Mouse (Mus musculus) frontal cortex, postnatal 10 days (tissue): ENCODE data around the gene Cdc20.

Source experiments
- DNase-seq, 2 experiments: peaks; one replicate each; pipeline ENCODE4 v3.0.0; 2022; ENCODE audit warnings: low spot score in 2 of 2, mixed read lengths in 1 of 2

Cdc20 gene

GRCm38 (mm10) chr4:118417112-118417797 is 19.9 kb downstream of the Cdc20 start:
- DNase-seq, result no peak

GRCm38 (mm10) chr4:118416329-118416728 is 20.8 kb downstream of the Cdc20 start:
- DNase-seq, result no peak

- DNase-seq, result no peak
Observed at GRCm38 (mm10) chr4:118415779-118416178, 21.4 kb downstream of the Cdc20 start.

GRCm38 (mm10) chr4:118413553-118413952 is 23.6 kb downstream of the Cdc20 start:
- DNase-seq, result no peak

- DNase-seq, result no peak
Observed at GRCm38 (mm10) chr4:118410871-118411270, 26.3 kb downstream of the Cdc20 start.

- peak; percentile 82 to 86 for DNase-seq
Observed at GRCm38 (mm10) chr4:118409142-118409900, 27.8 kb downstream of the Cdc20 start, which contains the start of the genes Szt2 and Med8. Gene Szt2 (minus strand): TSS chr4:118409273. Gene Med8 (plus strand): TSS chr4:118409337.

- no peak for DNase-seq
Observed at GRCm38 (mm10) chr4:118402701-118403100, 34.5 kb downstream of the Cdc20 start.

GRCm38 (mm10) chr4:118401918-118402317 is 35.2 kb downstream of the Cdc20 start:
- no peak for DNase-seq

GRCm38 (mm10) chr4:118401421-118401820 is 35.7 kb downstream of the Cdc20 start:
- DNase-seq, result no peak

- no peak for DNase-seq
Observed at GRCm38 (mm10) chr4:118398400-118398799, 38.8 kb downstream of the Cdc20 start.

- DNase-seq, result no peak
Observed at GRCm38 (mm10) chr4:118396433-118396832, 40.7 kb downstream of the Cdc20 start.

- DNase-seq, result no peak
Observed at GRCm38 (mm10) chr4:118395289-118395688, 41.9 kb downstream of the Cdc20 start.

GRCm38 (mm10) chr4:118394505-118394904 is 42.6 kb downstream of the Cdc20 start:
- DNase-seq, result no peak

GRCm38 (mm10) chr4:118390146-118390545 is 47.0 kb downstream of the Cdc20 start:
- DNase-seq, result no peak

- no peak for DNase-seq
Observed at GRCm38 (mm10) chr4:118387316-118387715, 49.8 kb downstream of the Cdc20 start.

- no peak for DNase-seq
Observed at GRCm38 (mm10) chr4:118383271-118383670, 53.9 kb downstream of the Cdc20 start.
